Mouse (Mus musculus): ENCODE measurements around the gene Il1a. TPM values are rescaled to one million over a fixed set of nuclear protein-coding genes. Genes with fewer than 3 reads are reported as not detected.

The Il1a gene
- polyA plus RNA-seq, 1 experiment from 2014 or later: 0.39 TPM

- Histone ChIP-seq H3K4me2 (ENCODE audit: low read length) (no peak overlapping the region), H3K4me3 (replicated peaks; ENCODE audit: low read depth, low read length) (no peak overlapping the region), H3K9me3 (ENCODE audit: control insufficient read depth, low read length) (no peaks in the 10 kb centered on the region), H3K9ac (replicated peaks; ENCODE audit: low read length) (no peak overlapping the region), H3K36me3 (ENCODE audit: control insufficient read depth, insufficient read depth, low read length) (no peaks in the 10 kb centered on the region), H3K4me1 (ENCODE audit: control insufficient read depth, insufficient read depth, low read length) (no peaks in the 10 kb centered on the region), H3K27ac (replicated peaks; ENCODE audit: low read depth, low read length) (no peak overlapping the region), H3K27me3 (ENCODE audit: control insufficient read depth, insufficient read depth, low read length) (no peaks in the 10 kb centered on the region)
- DNase-seq: no peak
- 82% methylated on average over 4 of the region's 4 CpGs for WGBS
- ATAC-seq (ENCODE audit: low FRiP score, low TSS enrichment): no peak
Measured at GRCm38 (mm10) chr2:129315831-129316230, 6.1 kb upstream of the Il1a start.

DNA sequence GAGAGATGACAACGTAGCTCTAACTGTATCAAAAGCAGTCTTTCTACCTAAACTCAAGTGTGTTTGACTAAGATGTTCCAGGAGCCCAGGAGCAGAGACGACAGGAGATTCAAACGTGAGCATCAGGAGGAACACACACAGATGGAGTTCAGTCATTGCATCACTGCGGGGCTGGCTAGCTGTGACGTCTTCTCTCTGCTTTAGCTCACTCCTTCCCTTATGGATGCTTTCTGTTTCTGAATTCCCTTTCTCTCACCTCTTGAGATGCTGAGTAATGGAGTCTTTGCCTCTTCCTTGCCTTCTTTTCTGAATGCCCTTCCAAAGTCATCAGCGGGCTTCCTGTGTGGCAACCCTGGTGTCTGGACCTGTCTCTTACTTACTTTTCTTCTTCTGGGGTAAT is 5.1 kb upstream of the Il1a start:
- no peak overlapping the region for H3K4me3 ChIP-seq (replicated peaks; ENCODE audit: low read depth, low read length)
- no peak overlapping the region for H3K27ac ChIP-seq (replicated peaks; ENCODE audit: low read depth, low read length)
- no peaks in the 10 kb centered on the region for H3K4me1 ChIP-seq (ENCODE audit: control insufficient read depth, insufficient read depth, low read length)
- DNase-seq: no peak
- no peaks in the 10 kb centered on the region for H3K9me3 ChIP-seq (ENCODE audit: control insufficient read depth, low read length)
- H3K9ac ChIP-seq (replicated peaks; ENCODE audit: low read length): no peak overlapping the region
- H3K4me2 ChIP-seq (ENCODE audit: low read length): no peak overlapping the region
- H3K27me3 ChIP-seq (ENCODE audit: control insufficient read depth, insufficient read depth, low read length): no peaks in the 10 kb centered on the region
- H3K36me3 ChIP-seq (ENCODE audit: control insufficient read depth, insufficient read depth, low read length): no peaks in the 10 kb centered on the region
- 81% methylated on average over 6 of the region's 6 CpGs for WGBS
- ATAC-seq (ENCODE audit: low FRiP score, low TSS enrichment): no peak

GRCm38 (mm10) chr2:129313934-129314333 is 4.2 kb upstream of the Il1a start:
- DNase-seq: no peak
- no peak overlapping the region for H3K4me3 ChIP-seq (replicated peaks; ENCODE audit: low read depth, low read length)
- no peaks in the 10 kb centered on the region for H3K27me3 ChIP-seq (ENCODE audit: control insufficient read depth, insufficient read depth, low read length)
- no peak overlapping the region for H3K27ac ChIP-seq (replicated peaks; ENCODE audit: low read depth, low read length)
- 93% methylated on average over 1 of the region's 1 CpGs for WGBS
- no peaks in the 10 kb centered on the region for H3K9me3 ChIP-seq (ENCODE audit: control insufficient read depth, low read length)
- H3K4me1 ChIP-seq (ENCODE audit: control insufficient read depth, insufficient read depth, low read length): no peaks in the 10 kb centered on the region
- no peaks in the 10 kb centered on the region for H3K36me3 ChIP-seq (ENCODE audit: control insufficient read depth, insufficient read depth, low read length)
- H3K9ac ChIP-seq (replicated peaks; ENCODE audit: low read length): no peak overlapping the region
- no peak for ATAC-seq (ENCODE audit: low FRiP score, low TSS enrichment)
- H3K4me2 ChIP-seq (ENCODE audit: low read length): no peak overlapping the region

GRCm38 (mm10) chr2:129306020-129306419 is 3.8 kb downstream of the Il1a start:
- Histone ChIP-seq H3K9me3 (ENCODE audit: control insufficient read depth, low read length) (no peaks in the 10 kb centered on the region), H3K27me3 (ENCODE audit: control insufficient read depth, insufficient read depth, low read length) (no peaks in the 10 kb centered on the region), H3K4me2 (ENCODE audit: low read length) (no peak overlapping the region), H3K27ac (replicated peaks; ENCODE audit: low read depth, low read length) (no peak overlapping the region), H3K9ac (replicated peaks; ENCODE audit: low read length) (no peak overlapping the region), H3K4me1 (ENCODE audit: control insufficient read depth, insufficient read depth, low read length) (no peaks in the 10 kb centered on the region), H3K36me3 (ENCODE audit: control insufficient read depth, insufficient read depth, low read length) (no peaks in the 10 kb centered on the region), H3K4me3 (replicated peaks; ENCODE audit: low read depth, low read length) (no peak overlapping the region)
- 71% methylated on average over 4 of the region's 4 CpGs for WGBS
- DNase-seq (no peak), ATAC-seq (ENCODE audit: low FRiP score, low TSS enrichment) (no peak)

DNA sequence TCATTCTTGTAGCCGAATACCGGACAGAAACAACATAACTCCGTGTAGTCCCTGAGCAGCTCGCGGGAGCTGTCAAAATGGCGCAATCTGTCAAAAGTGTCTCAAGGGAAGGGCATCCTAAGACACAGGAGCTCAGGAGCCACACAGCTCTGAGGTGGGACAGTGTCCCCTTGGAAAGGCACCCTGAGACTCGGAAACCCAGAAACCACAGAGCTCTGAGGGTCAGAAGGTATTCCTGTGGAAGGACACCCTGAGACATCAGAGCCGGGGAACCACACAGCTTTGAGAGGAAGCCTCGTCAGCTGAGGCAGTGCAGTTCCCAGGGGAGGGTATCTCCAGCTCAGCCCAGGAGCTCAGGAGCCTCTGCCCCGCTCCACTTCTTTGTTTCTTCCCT is 12.2 kb downstream of the Il1a start:
- DNase-seq (peak; percentile 84), ATAC-seq (ENCODE audit: low FRiP score, low TSS enrichment) (peak; percentile 72)
- WGBS: 1% methylated on average over 10 of the region's 10 CpGs
- Histone ChIP-seq H3K4me3 (replicated peaks; ENCODE audit: low read depth, low read length) (peak overlapping the region; percentile 77), H3K27ac (replicated peaks; ENCODE audit: low read depth, low read length) (peak overlapping the region; percentile 98), H3K27me3 (ENCODE audit: control insufficient read depth, insufficient read depth, low read length) (no peaks in the 10 kb centered on the region), H3K36me3 (ENCODE audit: control insufficient read depth, insufficient read depth, low read length) (no peaks in the 10 kb centered on the region), H3K4me2 (ENCODE audit: low read length) (peak overlapping the region; percentile 81), H3K9me3 (ENCODE audit: control insufficient read depth, low read length) (no peaks in the 10 kb centered on the region), H3K4me1 (ENCODE audit: control insufficient read depth, insufficient read depth, low read length) (0 out of 2 replicates have a peak, but pooled peaks cover 5% of the 10 kb centered on the region), H3K9ac (replicated peaks; ENCODE audit: low read length) (peak overlapping the region; percentile 70)

DNA sequence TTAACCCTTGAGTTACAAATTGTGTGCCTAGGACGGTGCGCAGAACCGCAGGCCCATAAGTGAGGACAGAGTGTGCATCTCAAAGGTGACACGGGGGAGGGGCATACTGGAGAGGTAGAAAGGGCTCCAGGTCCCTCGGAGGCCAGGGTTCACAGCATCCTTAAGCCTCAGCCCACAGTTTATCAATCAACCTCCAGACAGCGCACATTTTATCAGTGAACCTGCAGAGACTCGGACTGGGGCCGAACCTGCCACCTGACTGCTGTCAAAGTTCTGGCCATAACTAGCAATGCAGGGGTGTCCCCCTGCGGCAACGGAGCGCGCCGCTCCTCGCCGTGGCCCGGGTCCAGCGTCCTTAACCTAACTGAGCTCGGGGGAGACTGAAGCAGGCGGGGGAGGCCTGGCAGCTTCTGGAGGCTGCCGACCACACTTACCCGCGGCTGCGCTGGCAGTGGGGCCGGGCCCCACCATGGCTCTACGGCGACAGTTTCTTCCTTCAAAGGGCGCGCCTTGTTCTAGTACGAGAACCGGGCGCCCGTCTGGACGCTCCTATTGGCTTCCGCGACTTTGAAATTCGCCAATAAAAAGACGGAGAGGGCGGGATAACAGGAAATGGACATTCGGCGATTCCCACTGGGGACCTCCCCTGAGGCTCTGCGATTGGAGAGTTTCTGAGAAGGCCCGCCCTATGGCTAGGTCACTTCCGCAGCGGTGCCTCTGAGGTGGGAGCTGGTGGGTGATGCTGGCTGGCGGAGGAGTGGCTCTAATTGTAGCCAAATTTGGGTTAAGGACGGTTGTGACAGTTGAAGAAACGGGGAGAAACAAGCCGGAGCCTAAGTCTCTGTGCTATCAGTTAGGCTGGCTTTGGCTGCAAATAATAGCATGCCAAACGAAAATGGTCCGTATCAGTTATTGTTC is 12.8 kb downstream of the Il1a start, which contains the start of gene Ckap2l:
Gene Ckap2l (minus strand): TSS at position 542 of the 918 bp plus-strand sequence.
- H3K4me1 ChIP-seq (ENCODE audit: control insufficient read depth, insufficient read depth, low read length): 0 out of 2 replicates have a peak, but pooled peaks cover 5% of the 10 kb centered on the region
- DNase-seq (peak; percentile 100), ATAC-seq (ENCODE audit: low FRiP score, low TSS enrichment) (peak; percentile 99)
- H3K4me2 ChIP-seq (ENCODE audit: low read length): peak within 1 kb of the TSS; percentile 81
- no peaks in the 10 kb centered on the region for H3K27me3 ChIP-seq (ENCODE audit: control insufficient read depth, insufficient read depth, low read length)
- peak within 1 kb of the TSS; percentile 70 for H3K9ac ChIP-seq (replicated peaks; ENCODE audit: low read length)
- peak within 1 kb of the TSS; percentile 77 for H3K4me3 ChIP-seq (replicated peaks; ENCODE audit: low read depth, low read length)
- H3K36me3 ChIP-seq (ENCODE audit: control insufficient read depth, insufficient read depth, low read length): no peaks in the 10 kb centered on the region
- no peaks in the 10 kb centered on the region for H3K9me3 ChIP-seq (ENCODE audit: control insufficient read depth, low read length)
- peak within 1 kb of the TSS; percentile 98 for H3K27ac ChIP-seq (replicated peaks; ENCODE audit: low read depth, low read length)
- WGBS: under 1% methylated on average over 50 of the region's 50 CpGs

- peaks cover 3% of the 10 kb centered on the region; the same call in 1 of the 2 replicates for H3K36me3 ChIP-seq (ENCODE audit: control insufficient read depth, insufficient read depth, low read length)
- DNase-seq: no peak
Measured at GRCm38 (mm10) chr2:129296086-129296485, 13.7 kb downstream of the Il1a start.

DNA sequence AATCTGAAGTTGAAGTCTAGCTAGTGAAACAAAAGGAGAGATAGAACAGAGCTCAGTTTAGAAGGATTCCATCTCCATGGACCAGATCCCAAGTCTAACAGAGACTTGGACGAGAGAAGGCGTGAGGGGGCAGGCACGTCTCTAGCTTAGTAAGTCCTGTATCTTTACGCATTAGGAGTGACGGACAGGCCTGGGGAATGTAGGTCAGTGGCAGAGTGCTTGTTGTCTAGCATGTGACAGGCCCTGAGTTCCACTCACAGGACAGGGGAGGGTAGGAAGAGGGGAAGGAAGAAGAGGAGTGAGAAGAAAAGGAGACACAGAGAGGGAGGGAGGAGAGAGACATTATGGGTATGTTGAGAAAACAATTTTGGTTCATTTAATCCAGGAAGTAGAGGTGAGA is 14.7 kb downstream of the Il1a start:
- DNase-seq (no peak), ATAC-seq (ENCODE audit: low FRiP score, low TSS enrichment) (no peak)
- Histone ChIP-seq H3K4me2 (ENCODE audit: low read length) (no peak overlapping the region), H3K27ac (replicated peaks; ENCODE audit: low read depth, low read length) (no peak overlapping the region), H3K36me3 (ENCODE audit: control insufficient read depth, insufficient read depth, low read length) (peaks cover 4% of the 10 kb centered on the region; the same call in 1 of the 2 replicates), H3K4me1 (ENCODE audit: control insufficient read depth, insufficient read depth, low read length) (0 out of 2 replicates have a peak, but pooled peaks cover 5% of the 10 kb centered on the region), H3K9me3 (ENCODE audit: control insufficient read depth, low read length) (no peaks in the 10 kb centered on the region), H3K4me3 (replicated peaks; ENCODE audit: low read depth, low read length) (no peak overlapping the region), H3K9ac (replicated peaks; ENCODE audit: low read length) (no peak overlapping the region), H3K27me3 (ENCODE audit: control insufficient read depth, insufficient read depth, low read length) (no peaks in the 10 kb centered on the region)
- WGBS: 94% methylated on average over 5 of the region's 5 CpGs

More at GRCm38 (mm10) chr2:129296086-129296485, 13.7 kb downstream of the Il1a start:
- Histone ChIP-seq H3K27me3 (ENCODE audit: control insufficient read depth, insufficient read depth, low read length) (no peaks in the 10 kb centered on the region), H3K27ac (replicated peaks; ENCODE audit: low read depth, low read length) (no peak overlapping the region), H3K4me2 (ENCODE audit: low read length) (peak overlapping the region; percentile 81), H3K4me3 (replicated peaks; ENCODE audit: low read depth, low read length) (peak overlapping the region; percentile 77), H3K4me1 (ENCODE audit: control insufficient read depth, insufficient read depth, low read length) (0 out of 2 replicates have a peak, but pooled peaks cover 5% of the 10 kb centered on the region), H3K9ac (replicated peaks; ENCODE audit: low read length) (peak overlapping the region; percentile 48; the same call in 1 of the 2 replicates), H3K9me3 (ENCODE audit: control insufficient read depth, low read length) (no peaks in the 10 kb centered on the region)
- 45% methylated on average over 5 of the region's 5 CpGs for WGBS
- ATAC-seq (ENCODE audit: low FRiP score, low TSS enrichment): no peak

Data from midbrain, embryonic 14.5 days (tissue).